Mouse (Mus musculus): ENCODE results near the gene Slc39a9. TPM values are rescaled to one million over a fixed set of nuclear protein-coding genes. Genes with fewer than 3 reads are reported as not detected.

Gene Slc39a9
- polyA plus RNA-seq, 1 experiment from 2014 or later, result 14.9 TPM

GRCm38 (mm10) chr12:80642725-80643692 lies 674 bp upstream of the Slc39a9 start:
- Histone ChIP-seq H3K36me3 (ENCODE audit: insufficient read depth, low read length) (peaks cover 18% of the 10 kb centered on the region), H3K4me3 (ENCODE audit: low read depth, low read length) (peak overlapping the region; percentile 79), H3K4me1 (ENCODE audit: insufficient read depth, low read depth, low read length) (peaks cover 25% of the 10 kb centered on the region; the same call in 1 of the 2 replicates), H3K27me3 (replicated peaks; ENCODE audit: insufficient read depth, low read length) (no peaks in the 10 kb centered on the region), H3K9ac (replicated peaks; ENCODE audit: low read depth) (peak overlapping the region; percentile 86), H3K9me3 (ENCODE audit: low read length) (no peaks in the 10 kb centered on the region), H3K4me2 (replicated peaks; ENCODE audit: low read depth, low read length) (peak overlapping the region; percentile 78), H3K27ac (ENCODE audit: low read length) (peak overlapping the region; percentile 88)
- peak; percentile 64 for DNase-seq (ENCODE audit: low spot score)
- 3% methylated on average over 36 of the region's 48 CpGs for WGBS
- no peak for TF ChIP-seq EP300 (IDR thresholded peaks at IDR 0.05)
- peak; percentile 79 for TF ChIP-seq CTCF (IDR thresholded peaks at IDR 0.05)
- ATAC-seq, result peak; percentile 33

GRCm38 (mm10) chr12:80644506-80644868 lies 804 bp downstream of the Slc39a9 start:
- Histone ChIP-seq H3K9ac (replicated peaks; ENCODE audit: low read depth) (peak overlapping the region; percentile 86), H3K4me2 (replicated peaks; ENCODE audit: low read depth, low read length) (peak overlapping the region; percentile 78), H3K4me3 (ENCODE audit: low read depth, low read length) (peak overlapping the region; percentile 79), H3K9me3 (ENCODE audit: low read length) (no peaks in the 10 kb centered on the region), H3K36me3 (ENCODE audit: insufficient read depth, low read length) (peaks cover 5% of the 10 kb centered on the region; the same call in 1 of the 2 replicates), H3K27ac (ENCODE audit: low read length) (peak overlapping the region; percentile 88), H3K27me3 (replicated peaks; ENCODE audit: insufficient read depth, low read length) (no peaks in the 10 kb centered on the region), H3K4me1 (ENCODE audit: insufficient read depth, low read depth, low read length) (peaks cover 25% of the 10 kb centered on the region; the same call in 1 of the 2 replicates)
- 3% methylated on average over 18 of the region's 18 CpGs for WGBS
- 0 out of 2 replicates have a peak, but pooled peaks have one; percentile 2 for ATAC-seq
- DNase-seq (ENCODE audit: low spot score), result no peak
- no peak for TF ChIP-seq EP300 (IDR thresholded peaks at IDR 0.05)
- TF ChIP-seq CTCF (IDR thresholded peaks at IDR 0.05), result no peak

GRCm38 (mm10) chr12:80646377-80646776 lies 2.7 kb downstream of the Slc39a9 start:
- Histone ChIP-seq H3K36me3 (ENCODE audit: insufficient read depth, low read length) (no peaks in the 10 kb centered on the region), H3K9ac (replicated peaks; ENCODE audit: low read depth) (no peak overlapping the region), H3K4me1 (ENCODE audit: insufficient read depth, low read depth, low read length) (peaks cover 25% of the 10 kb centered on the region; the same call in 1 of the 2 replicates), H3K4me2 (replicated peaks; ENCODE audit: low read depth, low read length) (peak overlapping the region; percentile 17; the same call in 1 of the 2 replicates), H3K27me3 (replicated peaks; ENCODE audit: insufficient read depth, low read length) (no peaks in the 10 kb centered on the region), H3K27ac (ENCODE audit: low read length) (no peak overlapping the region), H3K9me3 (ENCODE audit: low read length) (no peaks in the 10 kb centered on the region), H3K4me3 (ENCODE audit: low read depth, low read length) (no peak overlapping the region)
- ATAC-seq (no peak), DNase-seq (ENCODE audit: low spot score) (peak; percentile 42)
- TF ChIP-seq CTCF (IDR thresholded peaks at IDR 0.05), result no peak
- WGBS, result 56% methylated on average over 3 of the region's 3 CpGs

DNA sequence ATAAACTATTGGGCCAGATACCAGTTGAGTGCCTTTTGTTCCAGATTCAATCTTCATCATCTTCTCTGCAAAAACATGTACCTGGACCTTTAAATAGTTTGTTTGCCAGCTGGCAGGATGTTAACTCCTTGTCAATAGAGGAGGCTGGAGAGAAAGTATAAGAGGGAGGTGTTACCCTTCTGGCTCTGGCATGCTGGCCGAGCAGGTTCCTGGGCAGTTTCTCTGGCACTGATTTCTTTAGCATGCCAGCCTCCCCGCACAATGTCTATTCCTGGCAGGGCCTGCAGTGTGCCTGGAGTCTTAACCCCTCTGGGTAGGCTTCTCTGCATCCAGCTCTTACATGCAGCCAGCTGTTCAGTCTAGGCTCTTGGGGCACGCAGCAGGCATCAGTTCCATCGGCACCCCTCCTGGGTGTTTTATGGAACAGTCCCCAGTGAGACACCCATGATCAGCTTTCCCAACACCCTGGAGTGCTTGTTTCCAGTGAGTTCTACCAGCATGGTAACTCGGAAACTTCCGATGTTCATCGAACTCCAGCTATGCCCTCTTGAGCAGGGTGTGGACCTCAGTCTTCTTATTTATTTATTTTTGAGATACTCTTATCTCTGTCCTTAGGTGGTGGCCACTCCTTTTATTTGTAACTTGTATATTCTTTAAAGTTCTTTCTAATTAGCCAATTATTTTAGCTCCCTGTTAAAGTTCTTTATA lies 10.4 kb downstream of the Slc39a9 start:
- H3K9ac ChIP-seq (replicated peaks; ENCODE audit: low read depth), result no peak overlapping the region
- H3K36me3 ChIP-seq (ENCODE audit: insufficient read depth, low read length), result no peaks in the 10 kb centered on the region
- ATAC-seq (peak; percentile 94), DNase-seq (ENCODE audit: low spot score) (peak; percentile 90)
- peak overlapping the region; percentile 76 for H3K27ac ChIP-seq (ENCODE audit: low read length)
- H3K27me3 ChIP-seq (replicated peaks; ENCODE audit: insufficient read depth, low read length), result no peaks in the 10 kb centered on the region
- TF ChIP-seq EP300 (IDR thresholded peaks at IDR 0.05) (no peak), CTCF (IDR thresholded peaks at IDR 0.05) (no peak)
- H3K9me3 ChIP-seq (ENCODE audit: low read length), result no peaks in the 10 kb centered on the region
- WGBS, result 41% methylated on average over 7 of the region's 7 CpGs
- peak overlapping the region; percentile 12; the same call in 1 of the 2 replicates for H3K4me2 ChIP-seq (replicated peaks; ENCODE audit: low read depth, low read length)
- H3K4me1 ChIP-seq (ENCODE audit: insufficient read depth, low read depth, low read length), result peaks cover 9% of the 10 kb centered on the region; the same call in 1 of the 2 replicates
- no peak overlapping the region for H3K4me3 ChIP-seq (ENCODE audit: low read depth, low read length)

- WGBS, result 53% methylated on average over 3 of the region's 3 CpGs
- ATAC-seq (peak; percentile 39; the same call in 1 of the 2 replicates), DNase-seq (ENCODE audit: low spot score) (peak; percentile 44)
- Histone ChIP-seq H3K4me3 (ENCODE audit: low read depth, low read length) (no peak overlapping the region), H3K9me3 (ENCODE audit: low read length) (no peaks in the 10 kb centered on the region), H3K27ac (ENCODE audit: low read length) (peak overlapping the region; percentile 76), H3K4me2 (replicated peaks; ENCODE audit: low read depth, low read length) (no peak overlapping the region; the same call in 1 of the 2 replicates), H3K4me1 (ENCODE audit: insufficient read depth, low read depth, low read length) (peaks cover 9% of the 10 kb centered on the region; the same call in 1 of the 2 replicates), H3K9ac (replicated peaks; ENCODE audit: low read depth) (no peak overlapping the region), H3K36me3 (ENCODE audit: insufficient read depth, low read length) (no peaks in the 10 kb centered on the region), H3K27me3 (replicated peaks; ENCODE audit: insufficient read depth, low read length) (no peaks in the 10 kb centered on the region)
- TF ChIP-seq EP300 (IDR thresholded peaks at IDR 0.05), result no peak
- TF ChIP-seq CTCF (IDR thresholded peaks at IDR 0.05), result no peak
These were observed 11.0 kb downstream of the Slc39a9 start for GRCm38 (mm10) chr12:80654659-80655025.

- TF ChIP-seq CTCF (IDR thresholded peaks at IDR 0.05), result no peak
- no peak for TF ChIP-seq EP300 (IDR thresholded peaks at IDR 0.05)
- WGBS, result 51% methylated on average over 6 of the region's 6 CpGs
- Histone ChIP-seq H3K4me2 (replicated peaks; ENCODE audit: low read depth, low read length) (0 out of 2 replicates have a peak overlapping the region, but pooled peaks have one; percentile 11), H3K27me3 (replicated peaks; ENCODE audit: insufficient read depth, low read length) (no peaks in the 10 kb centered on the region), H3K36me3 (ENCODE audit: insufficient read depth, low read length) (no peaks in the 10 kb centered on the region), H3K27ac (ENCODE audit: low read length) (no peak overlapping the region), H3K4me1 (ENCODE audit: insufficient read depth, low read depth, low read length) (peaks cover 9% of the 10 kb centered on the region; the same call in 1 of the 2 replicates), H3K9me3 (ENCODE audit: low read length) (no peaks in the 10 kb centered on the region), H3K4me3 (ENCODE audit: low read depth, low read length) (no peak overlapping the region), H3K9ac (replicated peaks; ENCODE audit: low read depth) (no peak overlapping the region; the same call in 1 of the 2 replicates)
- ATAC-seq, result no peak
- DNase-seq (ENCODE audit: low spot score), result no peak
These were observed 15.0 kb downstream of the Slc39a9 start for GRCm38 (mm10) chr12:80658661-80659060.
